Mouse (Mus musculus): ENCODE data around the gene Syne4. TPM values are rescaled to one million over a fixed set of nuclear protein-coding genes. Genes with fewer than 3 reads are reported as not detected.

Syne4 gene
- polyA plus RNA-seq, 2 experiments from 2014 or later = 9.2 to 16.8 TPM

GRCm38 (mm10) chr7:30332622-30333259 lies 18.1 kb downstream of the Syne4 start:
- peak; percentile 6 for ATAC-seq

GRCm38 (mm10) chr7:30333436-30333835 lies 18.8 kb downstream of the Syne4 start:
- peak; percentile 20 for ATAC-seq

GRCm38 (mm10) chr7:30334563-30334962 lies 20.0 kb downstream of the Syne4 start:
- ATAC-seq = no peak

GRCm38 (mm10) chr7:30335688-30336087 lies 21.1 kb downstream of the Syne4 start:
- ATAC-seq = no peak

- ATAC-seq = peak; percentile 16
These were observed 21.8 kb downstream of the Syne4 start for GRCm38 (mm10) chr7:30336384-30336783.

GRCm38 (mm10) chr7:30339432-30340109 lies 25.0 kb downstream of the Syne4 start:
- no peak for ATAC-seq

GRCm38 (mm10) chr7:30346635-30347379 lies 32.2 kb downstream of the Syne4 start:
- peak; percentile 51 for ATAC-seq

GRCm38 (mm10) chr7:30347828-30348227 lies 33.2 kb downstream of the Syne4 start:
- peak; percentile 84 for ATAC-seq

GRCm38 (mm10) chr7:30353279-30353822 lies 38.7 kb downstream of the Syne4 start:
- peak; percentile 60 for ATAC-seq

- no peak for ATAC-seq
These were observed 39.5 kb downstream of the Syne4 start for GRCm38 (mm10) chr7:30354059-30354458.

GRCm38 (mm10) chr7:30358378-30359186 lies 44.0 kb downstream of the Syne4 start:
- ATAC-seq = no peak

GRCm38 (mm10) chr7:30359276-30359865 lies 44.8 kb downstream of the Syne4 start:
- no peak for ATAC-seq

- no peak for ATAC-seq
These were observed 45.4 kb downstream of the Syne4 start for GRCm38 (mm10) chr7:30360028-30360427.

GRCm38 (mm10) chr7:30362652-30363343 lies 48.2 kb downstream of the Syne4 start, which contains the start of gene Lrfn3:
Lrfn3 (minus strand) TSS chr7:30362772.
- no peak for ATAC-seq

- no peak for ATAC-seq
These were observed 48.7 kb downstream of the Syne4 start for GRCm38 (mm10) chr7:30363344-30363738.

- ATAC-seq = no peak
These were observed 52.9 kb downstream of the Syne4 start for GRCm38 (mm10) chr7:30367466-30367865.

Other genes starting within 250 kb of the Syne4 start
- 10 to 100 TPM in 1 of 2 experiments, 1 to 10 TPM in 1; 8.6 to 11.9 TPM for gene Zfp82, start 241.9 kb upstream of the Syne4 start, polyA plus RNA-seq (2017; shearing (Covaris generic))
- 1 to 10 TPM; 1.5 to 3.6 TPM for gene Gm26920, start 224.4 kb upstream of the Syne4 start, polyA plus RNA-seq (2017; shearing (Covaris generic))
- gene Zfp566, start 224.3 kb upstream of the Syne4 start, polyA plus RNA-seq (2017; shearing (Covaris generic)) = 10 to 100 TPM; 11.6 to 12.0 TPM
- 10 to 100 TPM; 74.8 to 96.0 TPM for gene Zfp260, start 220.0 kb upstream of the Syne4 start, polyA plus RNA-seq (2017; shearing (Covaris generic))
- gene Zfp382, start 192.9 kb upstream of the Syne4 start, polyA plus RNA-seq (2017; shearing (Covaris generic)) = 10 to 100 TPM; 13.2 to 20.3 TPM
- 10 to 100 TPM; 19.5 to 22.3 TPM for gene Zfp146, start 145.1 kb upstream of the Syne4 start, polyA plus RNA-seq (2017; shearing (Covaris generic))
- under 1 TPM in 1 of 2 experiments, not detected in 1; 0.90 TPM for gene Cox7a1, start 130.7 kb upstream of the Syne4 start, polyA plus RNA-seq (2017; shearing (Covaris generic))
- gene Capns1, start 116.0 kb upstream of the Syne4 start, polyA plus RNA-seq (2017; shearing (Covaris generic)) = 10 to 100 TPM; 49.8 to 68.7 TPM
- gene Polr2i, start 82.9 kb upstream of the Syne4 start, polyA plus RNA-seq (2017; shearing (Covaris generic)) = 10 to 100 TPM; 50.3 to 54.3 TPM
- 100 to 1,000 TPM in 1 of 2 experiments, 10 to 100 TPM in 1; 96.7 to 104 TPM for gene Tbcb, start 82.5 kb upstream of the Syne4 start, polyA plus RNA-seq (2017; shearing (Covaris generic))
- gene Ovol3, start 79.1 kb upstream of the Syne4 start, polyA plus RNA-seq (2017; shearing (Covaris generic)) = not detected
- 1 to 10 TPM in 1 of 2 experiments, not detected in 1; 1.6 TPM for gene Thap8, start 34.7 kb upstream of the Syne4 start, polyA plus RNA-seq (2017; shearing (Covaris generic))
- gene Wdr62, start 34.4 kb upstream of the Syne4 start, polyA plus RNA-seq (2017; shearing (Covaris generic)) = 1 to 10 TPM; 1.9 to 3.2 TPM
- 1 to 10 TPM; 5.5 to 6.5 TPM for gene Clip3, start 23.1 kb upstream of the Syne4 start, polyA plus RNA-seq (2017; shearing (Covaris generic))
- gene Alkbh6, start 6.1 kb upstream of the Syne4 start, polyA plus RNA-seq (2017; shearing (Covaris generic)) = 100 to 1,000 TPM; 179 to 205 TPM
- not detected for gene E130208F15Rik, start 6.9 kb downstream of the Syne4 start, polyA plus RNA-seq (2017; shearing (Covaris generic))
- 1 to 10 TPM; 2.4 to 5.1 TPM for gene Sdhaf1, start 9.1 kb downstream of the Syne4 start, polyA plus RNA-seq (2017; shearing (Covaris generic))
- not detected for gene Lrfn3, start 48.0 kb downstream of the Syne4 start, polyA plus RNA-seq (2017; shearing (Covaris generic))
- 1 to 10 TPM; 6.4 to 7.1 TPM for gene Tyrobp, start 99.0 kb downstream of the Syne4 start, polyA plus RNA-seq (2017; shearing (Covaris generic))
- 100 to 1,000 TPM; 356 to 434 TPM for gene Hcst, start 105.0 kb downstream of the Syne4 start, polyA plus RNA-seq (2017; shearing (Covaris generic))
- gene Nfkbid, start 106.9 kb downstream of the Syne4 start, polyA plus RNA-seq (2017; shearing (Covaris generic)) = 10 to 100 TPM; 39.2 to 44.4 TPM
- gene Aplp1, start 130.7 kb downstream of the Syne4 start, polyA plus RNA-seq (2017; shearing (Covaris generic)) = 1 to 10 TPM; 3.1 to 3.5 TPM
- not detected for gene Kirrel2, start 142.9 kb downstream of the Syne4 start, polyA plus RNA-seq (2017; shearing (Covaris generic))
- not detected for gene Nphs1, start 143.5 kb downstream of the Syne4 start, polyA plus RNA-seq (2017; shearing (Covaris generic))
- not detected for gene Prodh2, start 178.8 kb downstream of the Syne4 start, polyA plus RNA-seq (2017; shearing (Covaris generic))
- gene Arhgap33, start 220.3 kb downstream of the Syne4 start, polyA plus RNA-seq (2017; shearing (Covaris generic)) = under 1 TPM; 0.46 to 0.67 TPM
- 1 to 10 TPM; 1.0 to 3.1 TPM for gene Hspb6, start 237.4 kb downstream of the Syne4 start, polyA plus RNA-seq (2017; shearing (Covaris generic))
- 1 to 10 TPM; 5.2 to 6.2 TPM for gene Proser3, start 237.5 kb downstream of the Syne4 start, polyA plus RNA-seq (2017; shearing (Covaris generic))
- 100 to 1,000 TPM; 101 to 104 TPM for gene Lin37, start 245.0 kb downstream of the Syne4 start, polyA plus RNA-seq (2017; shearing (Covaris generic))
- 10 to 100 TPM; 46.5 to 62.1 TPM for gene U2af1l4, start 248.5 kb downstream of the Syne4 start, polyA plus RNA-seq (2017; shearing (Covaris generic))
- 100 to 1,000 TPM in 1 of 2 experiments, 10 to 100 TPM in 1; 85.4 to 105 TPM for gene Gm49396, start 248.5 kb downstream of the Syne4 start, polyA plus RNA-seq (2017; shearing (Covaris generic))
- gene Psenen, start 248.8 kb downstream of the Syne4 start, polyA plus RNA-seq (2017; shearing (Covaris generic)) = 100 to 1,000 TPM; 314 to 323 TPM

Data from CD4-positive, CD25-positive, alpha-beta regulatory T cell, adult 4 months (primary cell).